Mouse (Mus musculus): Measurements from ENCODE around the gene Lpar3.

DNA sequence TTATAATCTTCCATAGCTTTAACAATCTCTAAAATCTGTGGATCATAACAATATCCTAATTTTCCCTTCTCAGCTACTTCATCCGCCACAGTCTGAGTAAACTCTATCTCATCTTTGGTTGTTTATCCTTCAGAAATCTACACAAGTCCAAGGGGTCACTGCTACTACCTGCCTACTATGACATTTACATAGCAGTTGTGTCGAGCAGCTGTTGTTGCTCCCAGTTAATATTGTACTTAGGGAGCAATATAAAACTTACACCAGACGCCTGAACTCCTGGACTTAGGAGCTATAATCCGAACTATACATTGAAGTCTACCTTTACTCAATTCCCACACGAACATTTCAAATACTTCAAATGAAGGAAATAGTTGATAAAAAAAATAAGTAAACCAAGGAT lies 71.8 kb downstream of the Lpar3 start:
- no peak for TF ChIP-seq CTCF (conservative IDR thresholded peaks at IDR 0.05; ENCODE audit: low read length)
- TF ChIP-seq POU5F1 (IDR thresholded peaks at IDR 0.05; ENCODE audit: borderline replicate concordance, low read length), result no peak

Data from E14TG2a.4 (cell line).